7 mouse cellular contexts compared by ENCODE assay signal in the genomic region with DNA sequence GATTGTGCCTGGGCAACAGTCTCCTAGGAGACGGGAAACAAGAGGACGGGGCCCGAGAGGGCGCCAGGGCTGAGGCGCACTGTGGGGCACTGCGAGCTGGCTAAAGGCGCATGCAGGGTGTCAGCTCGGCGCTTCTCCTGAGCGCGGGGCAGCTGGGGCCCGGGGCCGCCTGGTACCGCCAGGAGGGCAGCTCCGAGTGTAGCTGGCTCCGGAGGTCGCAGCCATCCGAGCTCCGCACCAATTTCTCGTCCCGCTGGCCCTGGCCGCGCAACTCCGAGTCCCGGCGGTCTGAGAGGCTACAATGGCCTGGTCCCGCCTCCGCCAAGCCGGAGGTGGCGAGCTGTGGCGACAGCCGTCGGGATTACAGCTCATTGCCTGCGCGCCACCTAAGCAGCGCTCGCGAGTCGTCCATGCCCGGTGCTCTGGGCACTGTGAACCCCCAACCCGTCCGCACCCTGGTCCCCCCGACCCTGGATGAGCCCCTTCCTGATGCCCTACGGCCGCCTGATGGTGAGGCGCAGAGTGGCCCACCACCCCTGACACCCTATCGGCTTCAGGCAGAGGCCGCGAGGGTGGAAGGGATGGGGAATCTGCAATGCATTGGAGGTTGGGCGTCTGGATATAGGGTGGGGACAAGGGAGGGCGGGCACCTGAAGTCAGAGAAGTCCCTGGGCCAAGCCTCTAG. TPM values are rescaled to one million over a fixed set of nuclear protein-coding genes. Genes with fewer than 3 reads are reported as not detected.
A peak's percentile ranks its signal among the peaks of the same experiment; 100 is the strongest.
DNase-seq lines count a peak whose midpoint lies in the region; ATAC-seq and TF ChIP-seq lines count a peak whose summit lies in the region.

No protein-coding gene starts in this region.

- peak overlapping the region; percentile 60 for H3K27ac ChIP-seq in heart, embryonic 10.5 days
- H3K27ac ChIP-seq in midbrain, embryonic 15.5 days, result peak overlapping the region; percentile 80
- H3K27ac ChIP-seq in testis, adult 2 months (ENCODE audit: control insufficient read depth, insufficient read depth, low read depth, low read length), result peak overlapping the region; percentile 58

- H3K27me3 ChIP-seq in heart, embryonic 10.5 days (ENCODE audit: insufficient read depth, poor library complexity, severe bottlenecking), result no peaks in the 10 kb centered on the region
- H3K27me3 ChIP-seq in midbrain, embryonic 15.5 days (replicated peaks), result no peaks in the 10 kb centered on the region
- H3K27me3 ChIP-seq in testis, adult 2 months (ENCODE audit: control insufficient read depth, insufficient read depth, low read length), result no peaks in the 10 kb centered on the region

- H3K9me3 ChIP-seq in heart, embryonic 10.5 days, result no peaks in the 10 kb centered on the region
- no peaks in the 10 kb centered on the region for H3K9me3 ChIP-seq in midbrain, embryonic 15.5 days

- peak; percentile 75; the same call in 1 of the 2 replicates for TF ChIP-seq POLR2A in testis, adult 2 months (IDR thresholded peaks at IDR 0.05; ENCODE audit: control insufficient read depth, low read depth, low read length)

- peak; percentile 91 for ATAC-seq in midbrain, embryonic 15.5 days (replicated peaks)

- H3K4me1 ChIP-seq in heart, embryonic 10.5 days, result peaks cover 14% of the 10 kb centered on the region
- peaks cover 10% of the 10 kb centered on the region for H3K4me1 ChIP-seq in midbrain, embryonic 15.5 days
- H3K4me1 ChIP-seq in testis, adult 2 months (ENCODE audit: control insufficient read depth, insufficient read depth, low read length), result peaks cover 9% of the 10 kb centered on the region

- DNase-seq in brain, adult 2 months (ENCODE audit: low read depth, low spot score), result peak; percentile 60
- DNase-seq in embryo, embryonic 11.5 days (ENCODE audit: low read depth, low spot score), result peak; percentile 50
- peak; percentile 90 for DNase-seq in heart, embryonic 10.5 days (ENCODE audit: low spot score)
- DNase-seq in kidney, adult 9 months, result peak; percentile 34
- peak; percentile 28 for DNase-seq in liver

- peak overlapping the region; percentile 63 for H3K4me2 ChIP-seq in midbrain, embryonic 15.5 days

- peak overlapping the region; percentile 47 for H3K9ac ChIP-seq in midbrain, embryonic 15.5 days

- H3K4me3 ChIP-seq in heart, embryonic 10.5 days, result peak overlapping the region; percentile 63
- H3K4me3 ChIP-seq in midbrain, embryonic 15.5 days, result peak overlapping the region; percentile 40
- peak overlapping the region; percentile 89 for H3K4me3 ChIP-seq in testis, adult 2 months (ENCODE audit: control insufficient read depth, low read depth, low read length)

- WGBS in heart, embryonic 10.5 days, result under 1% methylated on average over 51 of the region's 51 CpGs
- WGBS in midbrain, embryonic 15.5 days, result 1% methylated on average over 51 of the region's 51 CpGs

- peaks cover 45% of the 10 kb centered on the region for H3K36me3 ChIP-seq in heart, embryonic 10.5 days
- peaks cover 27% of the 10 kb centered on the region; the same call in 1 of the 2 replicates for H3K36me3 ChIP-seq in midbrain, embryonic 15.5 days (replicated peaks)
- H3K36me3 ChIP-seq in testis, adult 2 months (ENCODE audit: control insufficient read depth, insufficient read depth, low read length), result peaks cover under 1% of the 10 kb centered on the region

- TF ChIP-seq CTCF in testis, adult 2 months (IDR thresholded peaks at IDR 0.05; ENCODE audit: control insufficient read depth, insufficient read depth, insufficient replicate concordance, low read depth, low read length), result no peak

RNA-seq across cellular contexts. Expression of a gene that starts 3.5 kb away (rescaled TPM):
- polyA plus RNA-seq in heart, embryonic 10.5 days (2016; fragmentation: Nextera tagmentation; extraction: Ambion mirVana), result 2.0 and 2.5 TPM in 2 replicates
- polyA plus RNA-seq in midbrain, embryonic 15.5 days (2015; fragmentation: Nextera tagmentation; extraction: Ambion mirVana), result 15.1 TPM in 2 replicates
- 133 and 137 TPM in 2 replicates for polyA plus RNA-seq in testis, adult 2 months (2012; rRNA removed)

RNA-seq across cellular contexts. Expression of a gene that starts 14.6 kb away (rescaled TPM):
- polyA plus RNA-seq in heart, embryonic 10.5 days (2016; fragmentation: Nextera tagmentation; extraction: Ambion mirVana), result 330 and 356 TPM in 2 replicates
- 430 and 433 TPM in 2 replicates for polyA plus RNA-seq in midbrain, embryonic 15.5 days (2015; fragmentation: Nextera tagmentation; extraction: Ambion mirVana)
- polyA plus RNA-seq in testis, adult 2 months (2012; rRNA removed), result 14.4 and 15.3 TPM in 2 replicates

RNA-seq across cellular contexts. Expression of a gene that starts 14.8 kb away (rescaled TPM):
- 46.7 TPM in 2 replicates for polyA plus RNA-seq in heart, embryonic 10.5 days (2016; fragmentation: Nextera tagmentation; extraction: Ambion mirVana)
- 80.4 and 81.6 TPM in 2 replicates for polyA plus RNA-seq in midbrain, embryonic 15.5 days (2015; fragmentation: Nextera tagmentation; extraction: Ambion mirVana)
- polyA plus RNA-seq in testis, adult 2 months (2012; rRNA removed), result 42.3 and 50.3 TPM in 2 replicates

RNA-seq across cellular contexts. Expression of a gene that starts 26.6 kb away (rescaled TPM):
- polyA plus RNA-seq in heart, embryonic 10.5 days (2016; fragmentation: Nextera tagmentation; extraction: Ambion mirVana), result 23.4 and 26.1 TPM in 2 replicates
- 19.0 and 21.2 TPM in 2 replicates for polyA plus RNA-seq in midbrain, embryonic 15.5 days (2015; fragmentation: Nextera tagmentation; extraction: Ambion mirVana)
- polyA plus RNA-seq in testis, adult 2 months (2012; rRNA removed), result 28.3 and 32.4 TPM in 2 replicates

RNA-seq across cellular contexts. Expression of a gene that starts 43.0 kb away (rescaled TPM):
- polyA plus RNA-seq in heart, embryonic 10.5 days (2016; fragmentation: Nextera tagmentation; extraction: Ambion mirVana), result 0.10 TPM in 1 of 2 replicates, not detected in the other
- not detected in 2 replicates for polyA plus RNA-seq in midbrain, embryonic 15.5 days (2015; fragmentation: Nextera tagmentation; extraction: Ambion mirVana)
- polyA plus RNA-seq in testis, adult 2 months (2012; rRNA removed), result 1.7 and 5.7 TPM in 2 replicates

Comparison
In these comparisons a context has a peak if more than half of its experiments do, and no peak if none do; other contexts are left out.
1. Peak in every context shown above with its lines: DNase-seq, ATAC-seq, H3K4me3 ChIP-seq and H3K27ac ChIP-seq.
2. DNase-seq: peak in every context shown above with its lines; median percentile 90 in heart, embryonic 10.5 days; 60 in brain, adult 2 months; 50 in embryo, embryonic 11.5 days; 34 in kidney, adult 9 months; 28 in liver.
3. RNA of a gene that starts 14.6 kb away (polyA plus RNA-seq): 430 to 433 TPM in midbrain, embryonic 15.5 days and 330 to 356 TPM in heart, embryonic 10.5 days; 14.4 to 15.3 TPM in testis, adult 2 months; every median in the first group is over 10 times any median in the second.